Mouse (Mus musculus) 416B (cell line): ENCODE measurements around the gene Clpp.

Experiments used
- DNase-seq: peaks from one replicate; pipeline ENCODE4 v3.0.0; 2011; ENCODE audit warnings: low read depth

Clpp gene

GRCm38 (mm10) chr17:56986105-56986805, 3.9 kb upstream of the Clpp start:
- no peak for DNase-seq

GRCm38 (mm10) chr17:56988441-56988840, 1.7 kb upstream of the Clpp start:
- peak; percentile 17 for DNase-seq

GRCm38 (mm10) chr17:56988921-56989430, 1.1 kb upstream of the Clpp start:
- DNase-seq: peak; percentile 31

- peak; percentile 94 for DNase-seq
Measured at GRCm38 (mm10) chr17:56989467-56990114, 514 bp upstream of the Clpp start.

GRCm38 (mm10) chr17:56990966-56991365, 861 bp downstream of the Clpp start:
- DNase-seq: peak; percentile 8

- DNase-seq: no peak
Measured at GRCm38 (mm10) chr17:56995046-56995445, 4.9 kb downstream of the Clpp start.

GRCm38 (mm10) chr17:56996506-56996905, 6.4 kb downstream of the Clpp start:
- DNase-seq: no peak

GRCm38 (mm10) chr17:56997029-56997667, 7.0 kb downstream of the Clpp start, which contains the start of gene Alkbh7:
TSS of gene Alkbh7 (plus strand) at chr17:56997339.
- DNase-seq: peak; percentile 100

GRCm38 (mm10) chr17:56999414-56999813, 9.3 kb downstream of the Clpp start:
- no peak for DNase-seq

- DNase-seq: no peak
Measured at GRCm38 (mm10) chr17:56999968-57000609, 10.0 kb downstream of the Clpp start, which contains the start of gene Pspn. TSS of gene Pspn (minus strand) at chr17:57000018.

- no peak for DNase-seq
Measured at GRCm38 (mm10) chr17:57001228-57001627, 11.1 kb downstream of the Clpp start.

GRCm38 (mm10) chr17:57003994-57004393, 13.9 kb downstream of the Clpp start:
- no peak for DNase-seq

- DNase-seq: peak; percentile 30
Measured at GRCm38 (mm10) chr17:57007137-57007905, 17.2 kb downstream of the Clpp start.

GRCm38 (mm10) chr17:57010911-57011235, 20.8 kb downstream of the Clpp start:
- DNase-seq: no peak

GRCm38 (mm10) chr17:57011236-57012141, 21.4 kb downstream of the Clpp start, which contains the start of the genes Gtf2f1 and Gm17949:
TSS of gene Gtf2f1 (minus strand) at chr17:57011288.
TSS of gene Gm17949 (plus strand) at chr17:57011469.
- DNase-seq: peak; percentile 99

GRCm38 (mm10) chr17:57012245-57012795, 22.2 kb downstream of the Clpp start:
- DNase-seq: no peak

- no peak for DNase-seq
Measured at GRCm38 (mm10) chr17:57019693-57020092, 29.6 kb downstream of the Clpp start.

GRCm38 (mm10) chr17:57020960-57021359, 30.9 kb downstream of the Clpp start:
- DNase-seq: no peak

- DNase-seq: no peak
Measured at GRCm38 (mm10) chr17:57027471-57027870, 37.4 kb downstream of the Clpp start.

GRCm38 (mm10) chr17:57029691-57030090, 39.6 kb downstream of the Clpp start:
- DNase-seq: peak; percentile 61
